Mouse (Mus musculus) macrophage (primary cell): Measurements from ENCODE around the gene Slc17a8. TPM values are rescaled to one million over a fixed set of nuclear protein-coding genes. Genes with fewer than 3 reads are reported as not detected.
"Not testable (repeated sequence)": the region's sequence is repeated elsewhere in the genome, so short reads cannot be mapped to it uniquely, and the experiment has no call there.

Experiments
- H3K27ac ChIP-seq: fragments of 350-480 bp; formaldehyde crosslinking; 2 replicates; pipeline ENCODE4 v1.9.0; 2021
- H3K36me3 ChIP-seq: fragments of 350-480 bp; formaldehyde crosslinking; 2 replicates; pipeline ENCODE4 v1.9.0; 2021; ENCODE audit errors: inconsistent target
- H3K4me3 ChIP-seq: fragments of 350-480 bp; formaldehyde crosslinking; 2 replicates; pipeline ENCODE4 v1.9.0; 2021; ENCODE audit errors: inconsistent target
- H3K79me2 ChIP-seq: fragments of 350-480 bp; formaldehyde crosslinking; 2 replicates; pipeline ENCODE4 v1.9.0; 2021; ENCODE audit errors: inconsistent target
- WGBS: methylation state at CpG from one replicate; pipeline ENCODE4 v1.1.7; 2026; ENCODE audit warnings: inconsistent platforms; ENCODE audit not compliant: missing documents; 5-methylcytosine and 5-hydroxymethylcytosine counted together
- polyA plus RNA-seq: library from polyadenylated mRNA; stranded (reverse); fragments of 250-400 nt; gene quantifications from 3 replicates; pipeline ENCODE4 v1.2.4, GENCODE M21; 2018; ENCODE audit warnings: inconsistent platforms

The Slc17a8 gene
- polyA plus RNA-seq, 1 experiment from 2014 or later, result 0.22 TPM

GRCm38 (mm10) chr10:89567391-89567790, 53.7 kb downstream of the Slc17a8 start:
- Histone ChIP-seq H3K79me2 (no peaks in the 10 kb centered on the region), H3K4me3 (no peak overlapping the region), H3K36me3 (no peaks in the 10 kb centered on the region), H3K27ac (no peak overlapping the region)
- WGBS, result 100% methylated on average over 1 of the region's 2 CpGs

DNA sequence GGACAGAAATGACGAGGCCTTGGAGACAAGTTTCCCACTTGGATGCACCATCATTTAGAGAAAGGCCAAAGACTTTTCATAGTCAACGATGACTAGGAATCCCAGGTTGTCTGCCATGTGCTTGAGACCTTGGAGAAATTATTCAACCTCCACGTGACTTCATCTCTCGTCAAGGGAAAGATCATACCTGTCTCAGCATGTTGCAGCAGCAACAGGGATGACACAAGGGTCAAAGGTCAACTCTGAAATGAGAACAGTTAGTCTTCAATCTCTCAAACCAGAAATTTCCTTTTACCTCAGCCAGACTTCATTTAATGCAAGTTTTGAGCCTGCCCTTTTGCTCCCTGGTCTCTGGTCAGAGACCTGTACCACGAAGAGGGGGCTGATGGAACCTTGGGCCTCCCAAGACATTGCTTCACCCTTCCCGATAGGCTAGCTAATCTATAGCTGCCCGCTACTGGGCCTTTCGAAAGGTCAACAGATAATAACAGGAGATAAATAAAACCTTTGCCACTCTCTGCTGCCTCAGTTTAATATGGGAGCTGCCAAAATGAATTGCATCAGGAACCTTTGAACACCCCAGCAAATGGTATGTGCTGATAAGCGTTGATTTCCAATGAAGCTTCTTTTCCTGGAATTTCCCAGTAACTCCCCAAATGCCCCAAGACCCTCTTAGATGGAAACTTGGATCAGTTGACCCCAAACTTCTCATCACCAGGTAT, 55.6 kb downstream of the Slc17a8 start:
- no peaks in the 10 kb centered on the region for H3K79me2 ChIP-seq

DNA sequence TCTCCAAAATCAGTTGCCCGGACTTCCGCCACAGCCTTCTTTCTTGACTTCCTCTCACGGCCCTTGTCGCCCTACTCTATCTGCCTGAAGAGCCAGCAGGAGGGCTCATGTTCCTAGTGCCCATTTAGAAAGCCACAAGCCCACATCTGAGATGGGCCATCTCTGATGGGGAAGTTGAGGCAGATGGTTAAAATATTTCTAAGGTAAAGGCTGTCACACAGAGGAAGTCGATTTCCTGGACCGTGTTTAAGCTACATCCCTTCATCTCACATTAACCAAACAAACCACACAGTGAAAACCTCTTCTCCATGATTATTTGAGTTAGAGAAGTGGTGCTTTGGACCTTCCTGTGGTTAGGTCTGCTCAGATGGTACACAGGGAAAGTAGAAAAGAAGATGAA, 58.9 kb downstream of the Slc17a8 start:
- no peaks in the 10 kb centered on the region for H3K79me2 ChIP-seq
- no peaks in the 10 kb centered on the region for H3K36me3 ChIP-seq
- H3K27ac ChIP-seq, result no peak overlapping the region
- H3K4me3 ChIP-seq, result no peak overlapping the region
- 15% methylated on average over 6 of the region's 6 CpGs for WGBS

More for the DNA sequence above, 55.6 kb downstream of the Slc17a8 start:
- 91% methylated on average over 9 of the region's 9 CpGs for WGBS
- Histone ChIP-seq H3K27ac (no peak overlapping the region), H3K4me3 (no peak overlapping the region), H3K36me3 (no peaks in the 10 kb centered on the region)

DNA sequence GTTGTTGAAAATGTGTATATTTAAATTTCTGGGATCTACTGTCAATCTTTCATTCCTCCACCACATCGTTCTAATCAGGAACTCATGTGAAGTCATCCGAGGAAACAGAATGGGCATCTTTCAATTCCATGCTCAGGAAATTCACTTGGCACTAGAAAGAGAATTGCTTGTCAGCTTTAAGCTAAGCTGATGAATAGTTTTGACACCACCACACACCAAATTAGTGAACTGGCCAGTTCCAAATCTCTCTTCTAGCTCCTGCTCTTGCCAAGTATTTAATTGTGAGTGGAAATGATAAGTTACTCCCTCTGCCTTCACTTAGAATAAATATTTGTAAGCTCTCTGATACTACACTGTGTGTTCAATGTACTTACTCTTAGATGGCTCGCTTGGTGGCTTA, 61.7 kb downstream of the Slc17a8 start:
- Histone ChIP-seq H3K36me3 (no peaks in the 10 kb centered on the region), H3K27ac (no peak overlapping the region), H3K79me2 (no peaks in the 10 kb centered on the region), H3K4me3 (no peak overlapping the region)
- WGBS, result 82% methylated on average over 3 of the region's 3 CpGs

DNA sequence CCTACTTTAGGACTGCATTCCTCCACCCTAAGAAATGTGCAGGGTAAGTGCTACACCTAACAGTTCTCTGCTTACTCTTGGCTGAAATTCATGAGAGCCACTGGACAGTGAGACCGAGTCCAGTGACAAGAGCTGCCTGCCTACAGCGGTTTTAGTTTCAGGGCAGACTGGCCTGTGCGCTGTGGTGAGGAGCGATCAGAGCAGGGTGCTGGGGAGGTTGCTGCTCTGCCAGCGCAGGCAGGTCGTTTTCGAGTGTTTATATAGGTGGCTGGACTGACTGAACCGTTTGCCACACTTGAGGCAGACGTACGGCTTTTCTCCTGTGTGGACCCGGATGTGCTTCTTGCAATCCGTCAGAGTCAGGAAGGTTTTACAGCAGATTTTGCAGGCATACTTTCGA, 66.2 kb downstream of the Slc17a8 start:
- WGBS, result 93% methylated on average over 7 of the region's 13 CpGs
- not testable (repeated sequence) for H3K27ac ChIP-seq

DNA sequence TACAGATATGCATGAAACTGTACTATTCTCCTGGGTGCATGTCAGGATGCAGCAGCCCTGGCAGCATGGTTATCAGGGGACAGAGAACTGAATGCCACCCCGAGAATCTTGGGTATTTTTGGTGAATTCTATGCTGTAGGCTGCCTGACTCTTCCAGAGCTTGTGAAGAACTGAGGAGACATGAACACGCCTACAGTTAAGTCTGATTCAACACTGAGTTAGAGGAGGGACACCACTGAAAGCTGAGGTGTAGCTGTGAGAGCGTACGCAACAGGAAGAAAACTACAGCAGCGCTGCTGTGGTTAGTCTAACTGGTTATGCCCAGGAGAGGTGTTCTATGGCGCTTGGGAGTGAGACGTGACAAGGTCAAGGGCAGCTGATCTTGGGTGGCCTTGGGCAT, 67.2 kb downstream of the Slc17a8 start:
- WGBS, result 93% methylated on average over 3 of the region's 7 CpGs
- H3K79me2 ChIP-seq, H3K27ac ChIP-seq: not testable (repeated sequence)

More for the DNA sequence above, 66.2 kb downstream of the Slc17a8 start:
- not testable (repeated sequence) for H3K36me3 ChIP-seq, H3K79me2 ChIP-seq, H3K4me3 ChIP-seq

DNA sequence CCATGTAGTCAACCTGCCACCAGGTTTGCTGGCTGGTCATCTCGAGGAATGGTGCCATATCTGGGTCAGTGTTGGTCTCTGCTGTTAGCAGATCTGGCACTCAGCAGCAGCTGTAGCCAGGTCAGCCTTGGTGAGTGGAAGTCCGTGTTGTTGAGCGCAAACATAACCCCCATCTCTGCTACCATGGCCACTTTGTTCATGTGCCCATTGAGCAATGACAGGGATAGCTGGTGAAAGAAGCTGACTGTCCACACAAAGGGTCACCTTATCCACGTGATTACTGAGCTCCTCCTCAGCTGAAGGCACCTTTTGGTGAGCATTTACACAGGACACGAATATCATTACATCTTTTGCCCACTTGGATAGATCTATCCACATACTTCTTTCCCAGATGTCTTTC, 68.0 kb downstream of the Slc17a8 start:
- 90% methylated on average over 5 of the region's 5 CpGs for WGBS
- H3K79me2 ChIP-seq, result no peaks in the 10 kb centered on the region
- no peaks in the 10 kb centered on the region for H3K36me3 ChIP-seq

More for the DNA sequence above, 67.2 kb downstream of the Slc17a8 start:
- H3K4me3 ChIP-seq, H3K36me3 ChIP-seq: not testable (repeated sequence)

GRCm38 (mm10) chr10:89551657-89552056, 69.4 kb downstream of the Slc17a8 start:
- Histone ChIP-seq H3K4me3 (no peak overlapping the region), H3K79me2 (no peaks in the 10 kb centered on the region), H3K36me3 (no peaks in the 10 kb centered on the region), H3K27ac (no peak overlapping the region)
- 91% methylated on average over 4 of the region's 4 CpGs for WGBS

More for the DNA sequence above, 68.0 kb downstream of the Slc17a8 start:
- H3K4me3 ChIP-seq, result no peak overlapping the region
- no peak overlapping the region for H3K27ac ChIP-seq

GRCm38 (mm10) chr10:89548028-89548427, 73.0 kb downstream of the Slc17a8 start:
- WGBS, result 39% methylated on average over 6 of the region's 6 CpGs
- H3K27ac ChIP-seq, result no peak overlapping the region

DNA sequence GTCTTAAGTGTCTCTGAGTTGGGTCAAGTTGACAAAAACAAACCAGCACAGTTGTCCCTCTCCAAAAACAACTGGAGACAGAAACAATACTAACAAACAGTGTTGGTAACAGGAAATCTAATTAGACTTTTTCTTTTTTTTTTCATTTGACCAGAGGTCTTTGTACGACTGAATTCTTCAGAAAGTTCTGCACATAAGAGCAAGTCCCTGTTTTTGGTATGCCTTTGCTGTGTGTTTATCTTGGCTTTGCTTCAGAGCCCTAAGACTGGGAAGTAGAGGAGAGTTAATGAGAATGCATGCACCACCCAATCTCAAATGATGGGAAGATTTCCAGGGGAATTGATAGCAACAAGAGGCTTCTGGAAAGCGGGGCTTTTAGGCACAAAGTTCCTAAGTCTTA, 74.1 kb downstream of the Slc17a8 start:
- H3K36me3 ChIP-seq, result no peaks in the 10 kb centered on the region
- H3K4me3 ChIP-seq, result no peak overlapping the region
- 79% methylated on average over 2 of the region's 2 CpGs for WGBS
- H3K27ac ChIP-seq, result no peak overlapping the region
- H3K79me2 ChIP-seq, result no peaks in the 10 kb centered on the region

More at GRCm38 (mm10) chr10:89548028-89548427, 73.0 kb downstream of the Slc17a8 start:
- H3K36me3 ChIP-seq, result no peaks in the 10 kb centered on the region
- no peaks in the 10 kb centered on the region for H3K79me2 ChIP-seq
- no peak overlapping the region for H3K4me3 ChIP-seq

- Histone ChIP-seq H3K4me3 (no peak overlapping the region), H3K79me2 (no peaks in the 10 kb centered on the region), H3K36me3 (no peaks in the 10 kb centered on the region), H3K27ac (no peak overlapping the region)
- 90% methylated on average over 6 of the region's 6 CpGs for WGBS
Observed at GRCm38 (mm10) chr10:89543867-89544266, 77.2 kb downstream of the Slc17a8 start.

- 95% methylated on average over 3 of the region's 3 CpGs for WGBS
- no peaks in the 10 kb centered on the region for H3K79me2 ChIP-seq
Observed at GRCm38 (mm10) chr10:89542321-89542720, 78.7 kb downstream of the Slc17a8 start.

DNA sequence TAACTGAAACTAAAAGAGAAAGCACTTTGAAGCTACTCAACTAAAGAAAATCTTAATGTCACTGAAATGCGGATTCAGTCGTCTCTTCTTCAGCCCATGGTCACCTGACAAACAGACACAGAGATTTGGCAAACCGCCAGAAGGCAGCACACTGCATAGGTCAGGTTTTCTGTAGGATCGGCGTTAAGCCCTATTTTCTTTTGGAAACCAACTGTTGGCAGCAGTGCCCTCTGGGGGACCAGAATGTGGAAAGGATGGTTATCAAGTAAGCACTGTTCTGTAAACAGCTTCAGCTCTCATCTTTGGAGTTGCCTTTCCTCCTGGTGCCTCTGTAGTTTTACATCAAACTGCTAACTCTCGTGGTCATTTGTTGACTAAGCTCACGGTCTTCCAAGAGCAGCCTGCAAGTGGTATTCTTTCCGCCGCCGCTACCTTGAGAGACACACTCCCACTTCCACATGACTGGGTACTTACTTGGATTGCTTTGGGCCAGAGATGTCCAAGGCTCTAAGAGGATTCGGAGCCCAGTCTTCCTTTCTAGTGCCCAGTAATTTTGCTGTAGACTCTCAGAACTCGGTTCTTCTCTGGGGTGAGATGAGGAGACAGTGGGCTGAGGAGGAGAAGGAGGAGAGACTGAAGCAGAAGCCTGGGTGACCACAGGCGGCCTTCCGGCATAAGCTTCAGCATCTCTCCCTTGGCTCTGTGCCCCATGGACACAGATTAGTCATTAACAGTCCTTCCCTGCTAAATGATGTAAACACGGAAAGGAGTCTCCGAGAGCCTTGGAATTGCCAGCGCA, 87.9 kb downstream of the Slc17a8 start, which contains the start of gene Nr1h4:
TSS of gene Nr1h4 (minus strand) at position 657 of the 799 bp plus-strand sequence.
- Histone ChIP-seq H3K36me3 (no peaks in the 10 kb centered on the region), H3K79me2 (no peaks in the 10 kb centered on the region), H3K4me3 (no peak within 1 kb of the TSS), H3K27ac (no peak within 1 kb of the TSS)
- 91% methylated on average over 17 of the region's 17 CpGs for WGBS

More at GRCm38 (mm10) chr10:89542321-89542720, 78.7 kb downstream of the Slc17a8 start:
- H3K4me3 ChIP-seq, result no peak overlapping the region
- no peak overlapping the region for H3K27ac ChIP-seq
- no peaks in the 10 kb centered on the region for H3K36me3 ChIP-seq

GRCm38 (mm10) chr10:89532451-89532850, 88.6 kb downstream of the Slc17a8 start:
- no peaks in the 10 kb centered on the region for H3K36me3 ChIP-seq
- H3K79me2 ChIP-seq, result no peaks in the 10 kb centered on the region
- 98% methylated on average over 5 of the region's 5 CpGs for WGBS
- H3K4me3 ChIP-seq, result no peak overlapping the region
- H3K27ac ChIP-seq, result no peak overlapping the region

GRCm38 (mm10) chr10:89531976-89532375, 89.1 kb downstream of the Slc17a8 start:
- 79% methylated on average over 2 of the region's 2 CpGs for WGBS
- Histone ChIP-seq H3K36me3 (no peaks in the 10 kb centered on the region), H3K79me2 (no peaks in the 10 kb centered on the region), H3K27ac (no peak overlapping the region), H3K4me3 (no peak overlapping the region)
